Mouse (Mus musculus) layer of hippocampus, adult 2 months (tissue): ENCODE data around the gene Zxdc. TPM values are rescaled to one million over a fixed set of nuclear protein-coding genes. Genes with fewer than 3 reads are reported as not detected.

Experiments used
- DNase-seq, 2 experiments: peaks; one replicate each; pipeline ENCODE4 v3.0.0; 2022; ENCODE audit warnings: low spot score in 2 of 2
- H3K27ac ChIP-seq: fragments of 200-600 bp; 2 replicates; pipeline ENCODE4 v1.8.1; 2022
- H3K4me3 ChIP-seq: fragments of 200-600 bp; 2 replicates; pipeline ENCODE4 v1.8.1; 2022; ENCODE audit warnings: mild to moderate bottlenecking
- CTCF ChIP-seq: fragments of 200-600 bp; conservative IDR thresholded peaks from 2 replicates; pipeline ENCODE4 v1.8.1; 2022; ENCODE audit warnings: antibody characterized with exemption, mild to moderate bottlenecking, moderate library complexity
- total RNA-seq, 2 experiments: library from RNA; stranded (reverse); gene quantifications; 2 replicates each; pipeline ENCODE4 v1.2.3; 2021

Zxdc gene
- total RNA-seq, 2 experiments from 2014 or later = 29.5 to 29.9 TPM

GRCm38 (mm10) chr6:90446883-90447282, 77.6 kb downstream of the Zxdc start:
- DNase-seq = no peak
- no peak for TF ChIP-seq CTCF
- H3K27ac ChIP-seq = peak overlapping the region; percentile 5; the same call in 1 of the 2 replicates
- H3K4me3 ChIP-seq = no peak overlapping the region

GRCm38 (mm10) chr6:90450179-90450578, 80.9 kb downstream of the Zxdc start:
- TF ChIP-seq CTCF = peak; percentile 91
- DNase-seq = peak; percentile 73 to 85
- no peak overlapping the region for H3K4me3 ChIP-seq
- H3K27ac ChIP-seq = peak overlapping the region; percentile 58

GRCm38 (mm10) chr6:90450697-90451096, 81.4 kb downstream of the Zxdc start:
- H3K27ac ChIP-seq = peak overlapping the region; percentile 58
- no peak overlapping the region for H3K4me3 ChIP-seq
- DNase-seq = peak in 1 of 2 experiments; percentile 33
- no peak for TF ChIP-seq CTCF

- TF ChIP-seq CTCF = no peak
- Histone ChIP-seq H3K4me3 (no peak overlapping the region), H3K27ac (0 out of 2 replicates have a peak overlapping the region, but pooled peaks have one; percentile 58)
- DNase-seq = no peak
Measured at GRCm38 (mm10) chr6:90451512-90451911, 82.2 kb downstream of the Zxdc start.

GRCm38 (mm10) chr6:90452603-90453002, 83.3 kb downstream of the Zxdc start:
- no peak for DNase-seq
- H3K4me3 ChIP-seq = no peak overlapping the region
- H3K27ac ChIP-seq = no peak overlapping the region
- TF ChIP-seq CTCF = no peak

Other genes with a start within 250 kb of the Zxdc start
- gene Vmn1r51, start 246.9 kb upstream of the Zxdc start, total RNA-seq = not detected
- not detected for gene Vmn1r52, start 194.7 kb upstream of the Zxdc start, total RNA-seq
- not detected for gene V1ra8, start 166.7 kb upstream of the Zxdc start, total RNA-seq
- gene Vmn1r53, start 145.1 kb upstream of the Zxdc start, total RNA-seq = not detected
- gene Vmn1r54, start 123.2 kb upstream of the Zxdc start, total RNA-seq = not detected
- gene BC048671, start 68.3 kb upstream of the Zxdc start, total RNA-seq = not detected
- not detected for gene Chst13, start 44.3 kb upstream of the Zxdc start, total RNA-seq
- not detected for gene Uroc1, start 36.2 kb upstream of the Zxdc start, total RNA-seq
- gene Cfap100, start 59.3 kb downstream of the Zxdc start, total RNA-seq = 10 to 100 TPM; 16.3 to 18.7 TPM
- 10 to 100 TPM; 29.9 to 33.8 TPM for gene Klf15, start 93.1 kb downstream of the Zxdc start, total RNA-seq
- 10 to 100 TPM; 39.3 to 45.2 TPM for gene Aldh1l1, start 116.9 kb downstream of the Zxdc start, total RNA-seq
- 1 to 10 TPM; 4.0 to 4.1 TPM for gene Slc41a3, start 235.2 kb downstream of the Zxdc start, total RNA-seq